Mouse (Mus musculus) liver (tissue): ENCODE measurements around the gene Gm21834.

Experiments
- DNase-seq: peaks from one replicate; pipeline ENCODE4 v3.0.0-alpha.2; 2020; ENCODE audit warnings: mixed read lengths

The Gm21834 gene

GRCm38 (mm10) chr17:57742119-57742518 is at the start of gene Gm21834:
Gene Gm21834 (minus strand): TSS chr17:57742219.
- no peak for DNase-seq

GRCm38 (mm10) chr17:57788161-57788799 is 46.3 kb upstream of the Gm21834 start:
- no peak for DNase-seq

- DNase-seq: no peak
Observed at GRCm38 (mm10) chr17:57770904-57771303, 28.9 kb upstream of the Gm21834 start.

DNA sequence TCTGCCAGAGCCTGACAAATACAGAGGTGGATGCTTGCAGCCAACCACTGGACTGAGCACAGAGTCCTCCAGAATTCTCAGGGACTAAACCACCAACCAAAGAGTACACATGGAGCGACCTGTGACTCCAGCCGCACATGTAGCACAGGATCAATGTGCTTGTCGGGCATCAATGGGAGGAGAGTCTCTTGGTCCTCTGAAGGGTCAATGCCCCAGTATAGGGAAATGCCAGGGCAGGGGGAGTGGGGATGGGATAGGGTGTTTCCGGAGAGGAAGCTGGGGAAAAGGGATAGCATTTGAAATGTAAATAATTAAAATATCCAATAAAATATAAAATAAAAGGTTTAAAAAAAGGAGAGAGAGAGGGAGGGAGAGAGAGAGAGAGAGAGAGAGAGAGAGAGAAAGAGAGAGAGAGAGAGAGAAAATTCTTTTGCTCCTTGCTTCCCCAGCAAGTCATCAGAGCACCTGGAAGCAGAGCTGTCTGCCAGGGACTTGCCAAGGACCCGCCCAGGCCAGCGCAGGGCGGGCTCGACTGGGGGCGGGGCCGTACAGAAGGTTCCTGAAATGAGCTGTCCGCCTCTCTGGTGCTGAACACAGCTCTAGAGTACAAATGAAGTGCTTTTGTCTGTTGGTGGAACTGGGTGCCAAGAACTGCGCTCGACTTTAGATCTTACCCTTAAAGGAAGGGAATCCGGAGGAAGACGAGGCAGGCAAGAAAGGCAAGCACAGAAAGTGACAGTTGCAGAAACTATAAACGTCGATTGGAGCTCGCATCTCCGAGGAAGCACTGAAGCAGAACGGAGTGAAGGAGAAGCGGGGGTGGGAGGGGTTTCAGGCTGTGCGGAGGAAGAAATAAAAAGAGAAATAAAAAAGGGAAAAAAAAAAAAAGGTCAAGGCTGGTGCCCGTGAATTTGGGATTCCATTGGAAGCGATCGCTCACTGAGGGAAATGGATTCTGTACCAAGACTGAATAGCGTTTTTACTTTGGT is 26.9 kb upstream of the Gm21834 start, which contains the start of gene Cntnap5c:
TSS of gene Cntnap5c (plus strand) at position 949 of the 989 bp plus-strand sequence.
- peak; percentile 53 for DNase-seq

DNA sequence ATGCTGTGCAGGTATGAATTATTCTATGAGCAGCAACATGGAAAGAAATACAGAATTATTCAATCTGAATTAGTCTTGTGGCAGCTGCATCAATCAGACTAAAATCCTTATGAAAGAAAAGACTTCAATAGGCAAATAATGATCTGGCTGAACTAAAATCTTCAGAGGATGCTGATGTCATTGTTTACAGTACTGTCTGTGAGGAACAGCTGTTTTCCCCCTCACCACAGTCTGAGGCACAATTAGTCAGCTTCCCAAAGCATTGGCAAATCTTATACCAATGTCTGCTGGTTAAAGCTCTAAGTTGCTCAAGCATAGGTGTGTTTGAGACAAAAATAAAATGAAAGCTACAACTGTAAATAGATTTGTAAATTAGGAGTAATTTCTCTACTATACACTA is 25.3 kb upstream of the Gm21834 start:
- DNase-seq: no peak

DNA sequence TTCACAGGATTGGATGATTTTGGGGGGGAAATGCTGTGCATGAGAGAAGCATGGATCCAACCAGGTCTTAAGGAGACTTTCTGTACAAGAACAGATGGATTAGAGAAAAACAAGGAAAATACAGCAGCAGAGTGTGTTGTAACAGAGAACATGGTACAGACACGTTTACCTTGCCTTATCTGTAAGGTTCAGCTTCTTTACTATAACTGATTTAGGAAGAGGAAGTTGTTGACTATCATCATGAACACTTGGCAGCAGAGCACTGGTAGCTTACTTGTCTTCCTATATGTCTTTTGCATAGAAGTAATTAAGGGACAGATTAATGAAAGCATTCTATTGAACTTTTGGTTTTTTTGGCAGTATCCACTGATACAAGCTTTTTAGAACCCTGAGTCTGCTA is 16.0 kb upstream of the Gm21834 start:
- no peak for DNase-seq

- DNase-seq: no peak
Observed at GRCm38 (mm10) chr17:57694791-57695190, 47.2 kb downstream of the Gm21834 start.
